Mouse (Mus musculus) neural tube, embryonic 14.5 days (tissue): ENCODE results near the gene Mmrn2. TPM values are rescaled to one million over a fixed set of nuclear protein-coding genes. Genes with fewer than 3 reads are reported as not detected.

Source experiments
- ATAC-seq: fragments of 200-750 bp; cut with Nextera tagmentation; 2 replicates; pipeline ENCODE4 v1.8.0; 2017; ENCODE audit warnings: low read depth, mild to moderate bottlenecking, moderate TSS enrichment, moderate library complexity
- H3K27ac ChIP-seq: fragments of 300-500 bp; sonication (generic); 2 replicates; pipeline ENCODE4 v1.5.1; 2014; ENCODE audit warnings: low read depth, mild to moderate bottlenecking, control low read depth, low read length, moderate library complexity, mixed read lengths
- H3K27me3 ChIP-seq: fragments of 300-500 bp; sonication (generic); 2 replicates; pipeline ENCODE4 v1.6.1; 2014; ENCODE audit warnings: low read length; ENCODE audit not compliant: control insufficient read depth, insufficient read depth
- H3K36me3 ChIP-seq: fragments of 300-500 bp; sonication (generic); 2 replicates; pipeline ENCODE4 v1.6.1; 2014; ENCODE audit warnings: low read length, mixed read lengths; ENCODE audit not compliant: control insufficient read depth, insufficient read depth
- H3K4me1 ChIP-seq: fragments of 300-500 bp; sonication (generic); 2 replicates; pipeline ENCODE4 v1.6.1; 2014; ENCODE audit warnings: low read length; ENCODE audit not compliant: control insufficient read depth, insufficient read depth
- H3K4me2 ChIP-seq: fragments of 300-500 bp; sonication (generic); 2 replicates; pipeline ENCODE4 v1.6.1; 2014; ENCODE audit warnings: mild to moderate bottlenecking, low read depth, low read length, control low read depth
- H3K4me3 ChIP-seq: fragments of 300-500 bp; sonication (generic); 2 replicates; pipeline ENCODE4 v1.5.1; 2014; ENCODE audit warnings: low read depth, low read length, control low read depth, mixed read lengths
- H3K9ac ChIP-seq: fragments of 300-500 bp; sonication (generic); replicated peaks from 2 replicates; pipeline ENCODE4 v1.6.1; 2014; ENCODE audit warnings: low read depth, mild to moderate bottlenecking, control low read depth, low read length, mixed read lengths
- H3K9me3 ChIP-seq: fragments of 300-500 bp; sonication (generic); 2 replicates; pipeline ENCODE4 v1.6.1; 2016; ENCODE audit warnings: low read length; ENCODE audit not compliant: control insufficient read depth
- WGBS: fragments of 180-500 bp; shearing (Covaris S2); extraction: QIAGEN DNeasy Blood & Tissue Kit; methylation state at CpG from one replicate; pipeline ENCODE4 v1.1.7; 2014; 5-methylcytosine and 5-hydroxymethylcytosine counted together
- polyA plus RNA-seq: library from polyadenylated mRNA; unstranded; fragments of >200 nt; fragmentation: Nextera tagmentation; extraction: Ambion mirVana; gene quantifications from 2 replicates; pipeline ENCODE4 v1.2.1, GENCODE M21; 2014

Mmrn2 gene
- polyA plus RNA-seq, 1 experiment from 2014 or later = 2.4 TPM

DNA sequence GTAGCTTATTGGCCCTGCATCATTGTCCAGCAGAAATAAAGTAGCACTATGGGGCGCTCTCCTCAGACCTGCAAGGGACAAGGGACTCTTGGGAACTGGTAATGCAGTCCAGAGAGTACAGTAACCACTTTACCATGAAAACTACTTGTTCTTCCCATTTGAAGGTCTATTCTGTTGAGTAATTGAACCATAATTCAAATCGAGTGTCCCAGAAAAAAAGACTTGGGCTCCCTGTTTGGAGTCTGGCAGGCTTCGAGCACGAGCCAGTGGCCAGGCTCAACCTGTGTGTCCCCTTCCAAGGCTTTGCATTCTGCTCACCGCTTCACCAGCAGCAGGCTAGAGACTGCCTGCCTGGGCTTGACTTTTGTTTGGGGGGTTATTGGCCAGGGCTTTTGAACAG is 30.9 kb upstream of the Mmrn2 start:
- no peak overlapping the region for H3K27ac ChIP-seq
- no peaks in the 10 kb centered on the region for H3K27me3 ChIP-seq
- no peak overlapping the region for H3K9ac ChIP-seq
- H3K9me3 ChIP-seq = no peaks in the 10 kb centered on the region
- no peaks in the 10 kb centered on the region for H3K4me1 ChIP-seq
- 74% methylated on average over 5 of the region's 5 CpGs for WGBS
- H3K4me3 ChIP-seq = no peak overlapping the region
- no peak overlapping the region for H3K4me2 ChIP-seq
- ATAC-seq = no peak
- peaks cover 34% of the 10 kb centered on the region for H3K36me3 ChIP-seq

DNA sequence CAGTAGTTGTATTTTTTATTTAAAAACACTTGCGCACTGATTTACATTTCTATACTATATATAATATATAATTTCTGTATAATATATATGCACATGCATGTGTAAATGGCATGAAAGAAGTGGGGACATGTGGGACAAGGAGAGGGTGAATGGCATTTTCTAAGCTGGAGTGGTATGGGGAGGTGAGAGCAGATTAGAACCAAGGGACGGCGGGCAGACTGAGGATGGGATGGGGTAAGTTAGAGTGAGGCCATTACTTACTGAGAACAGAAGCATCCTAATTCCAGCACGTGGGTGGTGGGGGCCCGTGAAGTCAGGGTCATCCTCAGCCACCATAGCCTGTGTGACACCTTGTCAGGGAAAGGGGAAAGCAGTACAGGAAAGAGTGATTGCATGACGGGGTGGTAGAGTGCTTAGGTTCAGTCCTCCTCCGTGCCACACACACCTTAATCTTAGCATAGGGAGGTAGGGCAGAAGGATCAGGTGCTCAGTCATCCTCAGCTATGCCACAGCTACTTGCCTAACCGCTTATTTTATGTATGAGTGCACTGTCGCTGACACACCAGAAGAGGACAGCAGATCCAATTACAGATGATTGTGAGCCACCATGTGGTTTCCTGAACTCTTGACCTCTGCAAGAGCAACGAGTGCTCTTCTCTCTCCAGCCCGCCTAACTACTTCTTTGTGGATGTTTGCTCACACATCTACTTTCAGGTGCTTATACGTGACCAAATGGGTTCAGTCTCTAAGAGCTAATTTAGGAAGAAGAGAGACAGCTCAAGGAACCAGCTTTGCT is 29.3 kb upstream of the Mmrn2 start:
- no peaks in the 10 kb centered on the region for H3K4me1 ChIP-seq
- no peak overlapping the region for H3K4me2 ChIP-seq
- H3K36me3 ChIP-seq = peaks cover 28% of the 10 kb centered on the region
- no peaks in the 10 kb centered on the region for H3K27me3 ChIP-seq
- no peak overlapping the region for H3K27ac ChIP-seq
- H3K9ac ChIP-seq = no peak overlapping the region
- no peaks in the 10 kb centered on the region for H3K9me3 ChIP-seq
- WGBS = 62% methylated on average over 12 of the region's 12 CpGs
- no peak overlapping the region for H3K4me3 ChIP-seq
- ATAC-seq = peak; percentile 49; the same call in 1 of the 2 replicates

DNA sequence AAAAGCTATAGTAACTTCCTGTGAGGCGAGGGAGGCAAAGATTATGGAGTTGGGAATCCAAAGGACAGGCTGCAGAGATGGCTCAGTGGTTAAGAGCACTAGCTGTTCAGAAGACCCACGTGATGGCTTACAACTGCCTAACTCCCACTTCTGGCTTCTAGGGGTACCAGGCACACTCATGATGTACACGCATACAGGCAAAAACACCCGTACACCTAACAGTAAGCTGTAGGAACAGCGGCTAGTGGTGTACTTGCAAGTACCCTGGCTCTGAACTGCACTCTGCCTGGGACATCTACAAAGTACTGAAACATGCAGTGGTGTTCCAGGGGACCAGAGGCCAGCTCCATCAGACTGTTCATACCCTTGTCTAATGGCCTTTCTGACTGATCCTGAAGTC is 28.2 kb upstream of the Mmrn2 start:
- no peak overlapping the region for H3K4me2 ChIP-seq
- no peaks in the 10 kb centered on the region for H3K27me3 ChIP-seq
- ATAC-seq = no peak
- no peak overlapping the region for H3K27ac ChIP-seq
- WGBS = 90% methylated on average over 5 of the region's 5 CpGs
- no peak overlapping the region for H3K4me3 ChIP-seq
- H3K4me1 ChIP-seq = no peaks in the 10 kb centered on the region
- H3K9me3 ChIP-seq = no peaks in the 10 kb centered on the region
- peaks cover 19% of the 10 kb centered on the region for H3K36me3 ChIP-seq
- no peak overlapping the region for H3K9ac ChIP-seq

DNA sequence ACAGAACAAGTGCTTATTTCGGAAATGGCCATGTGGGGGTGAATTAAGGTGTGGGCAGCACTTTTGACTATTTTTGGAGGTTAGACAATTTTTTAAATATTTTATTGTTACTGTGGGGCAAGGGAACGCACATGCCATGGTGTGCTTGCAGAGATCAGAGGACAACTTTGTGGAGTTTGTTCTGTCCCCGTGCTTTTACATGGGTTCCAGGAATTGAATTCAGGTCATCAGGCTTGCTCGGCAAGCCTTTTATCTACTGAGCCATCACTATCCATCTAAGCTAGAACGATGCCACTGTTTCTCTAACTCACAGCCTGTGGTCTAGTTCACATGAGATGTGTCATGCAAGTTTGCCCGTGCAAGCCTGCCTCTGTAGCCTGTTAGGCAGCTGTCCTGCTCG is 27.0 kb upstream of the Mmrn2 start:
- 88% methylated on average over 7 of the region's 7 CpGs for WGBS
- H3K4me1 ChIP-seq = no peaks in the 10 kb centered on the region
- no peak overlapping the region for H3K27ac ChIP-seq
- H3K9ac ChIP-seq = no peak overlapping the region
- no peaks in the 10 kb centered on the region for H3K27me3 ChIP-seq
- H3K9me3 ChIP-seq = no peaks in the 10 kb centered on the region
- ATAC-seq = no peak
- H3K36me3 ChIP-seq = peaks cover 9% of the 10 kb centered on the region
- H3K4me3 ChIP-seq = no peak overlapping the region
- H3K4me2 ChIP-seq = no peak overlapping the region

DNA sequence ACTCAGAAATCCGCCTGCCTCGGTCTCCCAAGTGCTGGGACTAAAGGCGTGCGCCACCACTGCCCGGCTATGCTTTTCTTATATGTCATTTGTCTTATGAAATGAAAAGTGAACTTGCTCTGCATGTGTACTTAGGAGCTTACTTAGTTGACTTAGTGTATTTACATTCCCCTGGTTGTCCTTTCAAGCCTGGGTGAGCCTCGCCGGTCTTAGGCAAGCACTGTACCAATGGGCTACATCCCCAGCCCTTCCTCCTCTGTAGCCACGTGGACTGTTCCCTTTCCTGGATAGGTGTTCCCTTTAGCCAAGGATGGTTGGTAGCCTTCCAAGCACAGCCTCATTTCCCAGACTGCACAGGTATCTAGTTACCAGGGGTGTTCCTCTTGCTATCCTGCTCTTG is 26.3 kb upstream of the Mmrn2 start:
- Histone ChIP-seq H3K4me1 (no peaks in the 10 kb centered on the region), H3K27me3 (no peaks in the 10 kb centered on the region), H3K27ac (no peak overlapping the region), H3K9ac (no peak overlapping the region), H3K9me3 (no peaks in the 10 kb centered on the region), H3K4me3 (no peak overlapping the region), H3K4me2 (no peak overlapping the region), H3K36me3 (peaks cover 6% of the 10 kb centered on the region; the same call in 1 of the 2 replicates)
- WGBS = 88% methylated on average over 8 of the region's 8 CpGs
- no peak for ATAC-seq

DNA sequence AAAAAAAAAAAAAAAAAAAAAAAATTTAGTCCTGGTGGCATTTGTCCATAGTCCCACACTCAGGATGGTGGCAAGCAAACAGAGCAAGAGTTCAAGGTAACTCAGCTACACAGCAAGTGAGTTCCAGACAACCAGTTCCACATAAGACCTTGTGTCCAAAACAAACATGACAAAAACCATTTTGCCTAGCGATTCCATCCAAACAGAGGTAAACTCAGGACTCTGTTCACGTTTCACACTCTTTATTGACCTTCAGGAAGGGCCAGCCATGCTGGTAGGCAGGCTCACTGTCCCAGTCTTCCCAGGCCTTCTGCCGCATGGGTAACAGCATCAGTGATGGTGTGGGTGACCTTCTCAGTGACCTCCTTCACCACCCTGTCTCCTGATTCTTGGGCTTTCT is 23.6 kb upstream of the Mmrn2 start:
- Histone ChIP-seq H3K27ac (no peak overlapping the region), H3K36me3 (no peaks in the 10 kb centered on the region), H3K4me2 (no peak overlapping the region), H3K4me3 (no peak overlapping the region), H3K9me3 (no peaks in the 10 kb centered on the region), H3K4me1 (no peaks in the 10 kb centered on the region), H3K27me3 (no peaks in the 10 kb centered on the region), H3K9ac (no peak overlapping the region)
- WGBS = 55% methylated on average over 3 of the region's 3 CpGs
- ATAC-seq = no peak

DNA sequence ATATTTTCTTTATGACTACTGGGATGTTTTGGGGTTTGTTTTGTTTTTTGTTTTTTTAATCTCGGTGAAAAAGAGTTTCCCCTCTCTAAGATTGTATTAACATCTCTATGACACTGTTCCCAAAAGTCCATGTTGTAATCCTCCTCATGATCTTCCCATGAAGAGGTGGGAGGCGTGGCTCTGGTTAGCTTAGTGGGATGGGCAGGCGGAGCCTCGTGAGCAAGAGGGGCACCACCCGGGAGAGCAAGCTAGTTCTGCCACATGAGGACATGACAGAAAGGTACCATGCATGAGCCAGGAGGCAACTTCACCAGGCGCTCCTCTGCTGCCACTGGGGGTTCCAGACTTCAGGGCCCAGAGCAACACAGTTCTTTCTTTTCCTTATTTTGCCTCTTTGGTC is 22.7 kb upstream of the Mmrn2 start:
- Histone ChIP-seq H3K4me1 (no peaks in the 10 kb centered on the region), H3K9me3 (no peaks in the 10 kb centered on the region), H3K27ac (no peak overlapping the region), H3K4me3 (no peak overlapping the region), H3K4me2 (no peak overlapping the region), H3K9ac (no peak overlapping the region), H3K27me3 (no peaks in the 10 kb centered on the region), H3K36me3 (no peaks in the 10 kb centered on the region)
- ATAC-seq = no peak
- WGBS = 73% methylated on average over 6 of the region's 6 CpGs

DNA sequence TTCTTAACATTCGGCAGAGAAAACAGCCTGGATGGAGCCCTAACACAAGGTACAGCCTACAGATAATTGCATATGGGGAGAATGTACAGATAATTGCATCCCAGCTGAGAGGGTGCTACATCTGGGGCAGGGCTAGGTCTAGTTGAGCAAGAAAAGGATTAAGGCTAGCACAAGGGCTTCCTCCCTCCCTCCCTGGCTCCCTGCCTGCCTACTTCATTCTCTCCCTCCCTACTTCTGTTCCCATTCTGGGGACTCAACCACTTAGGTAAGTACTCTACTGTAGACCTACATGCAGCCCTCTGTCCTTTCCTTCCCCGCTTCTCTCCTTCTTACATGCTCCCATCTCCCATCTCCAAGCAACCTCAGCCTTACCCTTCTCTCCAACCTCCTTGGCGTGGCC is 21.9 kb upstream of the Mmrn2 start:
- no peaks in the 10 kb centered on the region for H3K4me1 ChIP-seq
- no peaks in the 10 kb centered on the region for H3K27me3 ChIP-seq
- ATAC-seq = no peak
- 93% methylated on average over 3 of the region's 3 CpGs for WGBS
- no peak overlapping the region for H3K27ac ChIP-seq
- H3K4me3 ChIP-seq = no peak overlapping the region
- no peaks in the 10 kb centered on the region for H3K9me3 ChIP-seq
- H3K36me3 ChIP-seq = no peaks in the 10 kb centered on the region
- H3K4me2 ChIP-seq = no peak overlapping the region
- no peak overlapping the region for H3K9ac ChIP-seq

DNA sequence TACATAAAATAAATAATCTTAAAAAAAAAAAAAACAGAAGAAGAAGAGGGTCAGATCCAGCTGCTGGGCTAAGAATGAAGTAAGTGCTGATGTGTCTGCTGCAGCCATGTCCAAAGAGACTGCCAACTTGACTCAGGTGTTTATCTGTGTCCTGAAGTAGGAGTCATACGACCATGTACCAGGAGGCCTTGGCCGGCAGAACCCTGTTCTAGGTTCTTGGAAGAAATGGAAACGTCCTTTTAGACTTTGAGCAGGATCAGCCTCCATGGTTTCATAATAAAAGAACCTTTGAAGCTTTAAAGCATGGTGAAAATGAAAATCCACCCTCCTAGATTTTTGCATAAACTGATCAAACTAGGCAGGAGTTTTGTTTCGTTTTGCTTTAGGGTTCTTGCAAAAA is 20.8 kb upstream of the Mmrn2 start:
- H3K4me2 ChIP-seq = no peak overlapping the region
- ATAC-seq = no peak
- no peak overlapping the region for H3K27ac ChIP-seq
- H3K9ac ChIP-seq = no peak overlapping the region
- H3K27me3 ChIP-seq = no peaks in the 10 kb centered on the region
- H3K4me1 ChIP-seq = no peaks in the 10 kb centered on the region
- no peak overlapping the region for H3K4me3 ChIP-seq
- 84% methylated on average over 4 of the region's 4 CpGs for WGBS
- no peaks in the 10 kb centered on the region for H3K36me3 ChIP-seq
- no peaks in the 10 kb centered on the region for H3K9me3 ChIP-seq
